Mouse (Mus musculus) testis, adult 2 months (tissue): Measurements from ENCODE around the gene 1700012B07Rik.

Experiments
- CTCF ChIP-seq: fragments of 200-500 bp; IDR thresholded peaks from 2 replicates; pipeline ENCODE4 v1.5.1; 2012; ENCODE audit warnings: low read depth, mild to moderate bottlenecking, inconsistent platforms, low read length, moderate library complexity; ENCODE audit not compliant: control insufficient read depth, insufficient read depth, insufficient replicate concordance
- POLR2A ChIP-seq: fragments of 200-500 bp; IDR thresholded peaks from 2 replicates; pipeline ENCODE4 v1.6.1; 2012; ENCODE audit warnings: low read depth, mild to moderate bottlenecking, inconsistent platforms, low read length, moderate library complexity; ENCODE audit not compliant: control insufficient read depth

DNA sequence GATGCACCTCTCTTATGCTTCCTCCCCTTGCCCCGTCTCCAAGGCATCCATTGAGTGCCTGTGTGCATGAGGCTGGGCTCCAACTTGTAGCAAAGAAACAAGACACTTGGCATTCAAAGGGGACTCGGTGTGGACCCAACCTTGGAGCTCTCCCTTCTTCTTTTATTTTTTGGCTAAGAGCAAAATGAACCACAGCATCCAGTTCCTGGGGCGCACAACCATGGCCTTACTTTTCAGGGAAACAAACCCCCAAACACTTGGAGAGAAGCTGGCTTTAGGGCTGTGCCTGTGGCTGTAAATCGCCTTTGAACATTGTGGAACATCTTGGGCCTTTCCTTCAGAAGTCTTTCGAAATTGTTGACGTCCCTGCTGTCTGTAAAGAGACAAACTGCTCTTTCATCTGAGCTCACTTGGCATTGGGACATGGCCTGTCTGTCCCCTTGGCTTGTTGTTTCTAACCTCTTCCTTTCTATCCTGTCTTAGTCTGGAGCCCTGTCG lies 73.7 kb downstream of the 1700012B07Rik start:
- TF ChIP-seq CTCF (no peak), POLR2A (no peak)
